ENCODE assay signal across 8 mouse cellular contexts in genomic region chr17:25610151-25610550, GRCm38 (mm10). TPM values are rescaled to one million over a fixed set of nuclear protein-coding genes. Genes with fewer than 3 reads are reported as not detected.
DNase-seq lines count a peak whose midpoint lies in the region; ATAC-seq lines count a peak whose summit lies in the region.

No protein-coding gene starts in this region.

- no peaks in the 10 kb centered on the region for H3K9me3 ChIP-seq in heart, embryonic 13.5 days
- no peaks in the 10 kb centered on the region for H3K9me3 ChIP-seq in limb, embryonic 10.5 days (replicated peaks)

- H3K4me3 ChIP-seq in heart, embryonic 13.5 days, result no peak overlapping the region
- H3K4me3 ChIP-seq in limb, embryonic 10.5 days, result no peak overlapping the region

- H3K27ac ChIP-seq in heart, embryonic 13.5 days (replicated peaks), result peak overlapping the region; percentile 59
- peak overlapping the region; percentile 27; the same call in 1 of the 2 replicates for H3K27ac ChIP-seq in limb, embryonic 10.5 days

- peaks cover 40% of the 10 kb centered on the region for H3K36me3 ChIP-seq in heart, embryonic 13.5 days
- H3K36me3 ChIP-seq in limb, embryonic 10.5 days, result peaks cover 35% of the 10 kb centered on the region

- peak; percentile 60; the same call in 1 of the 2 replicates for ATAC-seq in heart, embryonic 13.5 days (ENCODE audit: extremely low read depth, insufficient number of reproducible peaks, low FRiP score, low TSS enrichment)
- ATAC-seq in erythroid progenitor cell, adult 5-6 weeks (replicated peaks; ENCODE audit: low FRiP score, poor library complexity, severe bottlenecking), result no peak

- H3K27me3 ChIP-seq in heart, embryonic 13.5 days (replicated peaks), result no peaks in the 10 kb centered on the region
- H3K27me3 ChIP-seq in limb, embryonic 10.5 days (ENCODE audit: low read depth, poor library complexity, severe bottlenecking), result peaks cover 25% of the 10 kb centered on the region

- DNase-seq in ovary, postnatal 10 days (ENCODE audit: low spot score), result peak; percentile 7
- DNase-seq in ovary, adult 18-20 months (ENCODE audit: low spot score), result no peak
- peak; percentile 60 for DNase-seq in cerebellum, adult 9-10 months
- no peak for DNase-seq in limb, embryonic 10.5 days (ENCODE audit: low spot score)
- DNase-seq in gastrocnemius, postnatal 14 days, result no peak
- no peak for DNase-seq in urinary bladder, adult 2 months (ENCODE audit: low spot score)

- peak overlapping the region; percentile 25 for H3K4me2 ChIP-seq in heart, embryonic 13.5 days

- intact Hi-C loops in gastrocnemius, postnatal 14 days (cut with DNase I; ENCODE audit: low total_unique reads), result no loop called here

- H3K9ac ChIP-seq in heart, embryonic 13.5 days, result 0 out of 2 replicates have a peak overlapping the region, but pooled peaks have one; percentile 4

- peaks cover 51% of the 10 kb centered on the region for H3K4me1 ChIP-seq in heart, embryonic 13.5 days
- peaks cover 51% of the 10 kb centered on the region for H3K4me1 ChIP-seq in limb, embryonic 10.5 days

- WGBS in heart, embryonic 13.5 days, result 26% methylated on average over 9 of the region's 9 CpGs
- WGBS in limb, embryonic 10.5 days, result 85% methylated on average over 9 of the region's 9 CpGs

RNA-seq across cellular contexts. Expression of gene Lmf1, which starts 31.3 kb away (rescaled TPM):
- 30.2 and 35.7 TPM in 2 replicates for polyA plus RNA-seq in heart, embryonic 13.5 days (2015; fragmentation: Nextera tagmentation; extraction: Ambion mirVana)
- polyA plus RNA-seq in limb, embryonic 10.5 days (2016; fragmentation: Nextera tagmentation; extraction: Ambion mirVana), result 28.9 and 29.0 TPM in 2 replicates
- total RNA-seq in erythroid progenitor cell, adult 5-6 weeks (2015; ENCODE audit: low replicate concordance), result 2.9 and 3.4 TPM in 2 replicates
- total RNA-seq in erythroid progenitor cell, adult 5-6 weeks (2017; ENCODE audit: low replicate concordance), result 0.53 and 4.9 TPM in 2 replicates
- 10 to 100 TPM; 13.1 to 13.8 TPM for total RNA-seq in gastrocnemius, postnatal 14 days (2021)
- 12.5 and 16.6 TPM in 2 replicates for polyA plus RNA-seq in urinary bladder, adult 2 months (2012; rRNA removed)

RNA-seq across cellular contexts. Expression of gene Sox8, which starts 39.7 kb away (rescaled TPM):
- 0.53 and 1.5 TPM in 2 replicates for polyA plus RNA-seq in heart, embryonic 13.5 days (2015; fragmentation: Nextera tagmentation; extraction: Ambion mirVana)
- 11.1 and 13.1 TPM in 2 replicates for polyA plus RNA-seq in limb, embryonic 10.5 days (2016; fragmentation: Nextera tagmentation; extraction: Ambion mirVana)
- not detected in 2 replicates for total RNA-seq in erythroid progenitor cell, adult 5-6 weeks (2015; ENCODE audit: low replicate concordance)
- total RNA-seq in erythroid progenitor cell, adult 5-6 weeks (2017; ENCODE audit: low replicate concordance), result not detected in 2 replicates
- 1 to 10 TPM; 7.2 to 8.8 TPM for total RNA-seq in gastrocnemius, postnatal 14 days (2021)
- 1.2 and 1.5 TPM in 2 replicates for polyA plus RNA-seq in urinary bladder, adult 2 months (2012; rRNA removed)

Comparison
In these comparisons a context has a peak if more than half of its experiments do, and no peak if none do; other contexts are left out.
1. DNase-seq: peak in ovary, postnatal 10 days (single experiment) and cerebellum, adult 9-10 months (single experiment); none in ovary, adult 18-20 months (single experiment), limb, embryonic 10.5 days (single experiment), gastrocnemius, postnatal 14 days (single experiment) and urinary bladder, adult 2 months (single experiment).